Mouse (Mus musculus): ENCODE measurements at regions not wholly inside any gene's neighbourhood (a gene's known extent, or its start where the extent isn't known, plus 50 kb on each side); places are given as distances from the start of the nearest gene placed in this dataset.

GRCm38 (mm10) chr9:51401779-51402178, 73.1 kb upstream of the 1810046K07Rik start:
- H3K27ac ChIP-seq (ENCODE audit: control insufficient read depth, insufficient read depth, low read depth, low read length) = no peak overlapping the region
- no peaks in the 10 kb centered on the region for H3K27me3 ChIP-seq (ENCODE audit: control insufficient read depth, insufficient read depth, low read length)
- H3K36me3 ChIP-seq (ENCODE audit: control insufficient read depth, insufficient read depth, low read length) = no peaks in the 10 kb centered on the region
- TF ChIP-seq CTCF (IDR thresholded peaks at IDR 0.05; ENCODE audit: control insufficient read depth, insufficient read depth, insufficient replicate concordance, low read depth, low read length) (no peak), POLR2A (IDR thresholded peaks at IDR 0.05; ENCODE audit: control insufficient read depth, low read depth, low read length) (no peak)
- no peak overlapping the region for H3K4me3 ChIP-seq (ENCODE audit: control insufficient read depth, low read depth, low read length)
- H3K4me1 ChIP-seq (ENCODE audit: control insufficient read depth, insufficient read depth, low read length) = no peaks in the 10 kb centered on the region

DNA sequence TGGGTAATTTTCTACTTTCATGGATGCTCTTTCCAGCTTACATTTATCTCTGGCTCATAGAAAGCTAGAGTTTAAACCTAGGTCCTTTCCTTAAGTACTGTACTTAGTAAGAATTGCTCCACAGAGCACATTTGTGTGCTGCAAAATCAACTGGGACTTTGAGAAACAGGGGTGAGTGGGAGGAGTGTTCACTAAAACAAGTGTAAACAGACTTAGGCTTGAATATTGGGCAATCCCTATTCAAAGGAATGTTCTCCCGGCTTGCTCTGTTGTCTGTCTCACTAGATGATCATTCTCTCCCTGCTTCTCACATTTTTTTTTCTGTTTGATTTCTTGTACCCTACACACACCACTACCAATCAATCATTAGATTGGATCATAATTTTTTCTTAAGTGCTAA, 79.3 kb upstream of the 1810046K07Rik start:
- Histone ChIP-seq H3K4me3 (ENCODE audit: control insufficient read depth, low read depth, low read length) (no peak overlapping the region), H3K27ac (ENCODE audit: control insufficient read depth, insufficient read depth, low read depth, low read length) (no peak overlapping the region)
- TF ChIP-seq POLR2A (IDR thresholded peaks at IDR 0.05; ENCODE audit: control insufficient read depth, low read depth, low read length) (no peak), CTCF (IDR thresholded peaks at IDR 0.05; ENCODE audit: control insufficient read depth, insufficient read depth, insufficient replicate concordance, low read depth, low read length) (no peak)

DNA sequence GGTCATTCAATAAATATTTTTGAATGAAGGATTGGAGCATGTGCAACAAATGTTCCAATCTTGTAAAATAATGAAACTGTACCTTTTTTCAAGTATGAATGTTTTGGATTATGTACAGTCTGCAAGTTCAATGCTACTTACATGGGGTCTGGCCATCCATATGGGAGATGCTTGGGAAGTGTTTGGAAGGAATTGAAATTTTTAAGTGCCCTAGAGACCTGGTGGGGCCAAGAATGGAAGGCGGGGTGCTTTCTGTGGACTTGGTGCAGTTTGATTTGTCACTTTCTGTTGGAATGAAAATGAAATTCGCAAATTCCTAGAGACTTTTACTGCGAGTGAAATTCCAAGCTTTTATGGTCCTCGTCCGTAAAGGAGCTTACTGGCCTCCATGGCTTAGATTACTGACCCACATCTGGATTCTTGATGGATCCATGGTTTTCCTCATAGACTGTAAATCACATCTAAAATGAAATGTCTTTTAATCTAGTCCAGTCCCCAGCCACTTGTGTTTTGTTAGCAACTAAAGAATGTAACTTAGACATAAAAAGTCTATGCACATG, 90.3 kb upstream of the 1810046K07Rik start:
- Histone ChIP-seq H3K27ac (ENCODE audit: control insufficient read depth, insufficient read depth, low read depth, low read length) (no peak overlapping the region), H3K36me3 (ENCODE audit: control insufficient read depth, insufficient read depth, low read length) (no peaks in the 10 kb centered on the region), H3K4me1 (ENCODE audit: control insufficient read depth, insufficient read depth, low read length) (no peaks in the 10 kb centered on the region), H3K4me3 (ENCODE audit: control insufficient read depth, low read depth, low read length) (no peak overlapping the region), H3K27me3 (ENCODE audit: control insufficient read depth, insufficient read depth, low read length) (no peaks in the 10 kb centered on the region)
- TF ChIP-seq POLR2A (IDR thresholded peaks at IDR 0.05; ENCODE audit: control insufficient read depth, low read depth, low read length) (no peak), CTCF (IDR thresholded peaks at IDR 0.05; ENCODE audit: control insufficient read depth, insufficient read depth, insufficient replicate concordance, low read depth, low read length) (no peak)

More for the DNA sequence above, 79.3 kb upstream of the 1810046K07Rik start:
- Histone ChIP-seq H3K27me3 (ENCODE audit: control insufficient read depth, insufficient read depth, low read length) (no peaks in the 10 kb centered on the region), H3K36me3 (ENCODE audit: control insufficient read depth, insufficient read depth, low read length) (no peaks in the 10 kb centered on the region), H3K4me1 (ENCODE audit: control insufficient read depth, insufficient read depth, low read length) (no peaks in the 10 kb centered on the region)

- no peaks in the 10 kb centered on the region for H3K36me3 ChIP-seq (ENCODE audit: control insufficient read depth, insufficient read depth, low read length)
- H3K27me3 ChIP-seq (ENCODE audit: control insufficient read depth, insufficient read depth, low read length) = no peaks in the 10 kb centered on the region
- no peak overlapping the region for H3K4me3 ChIP-seq (ENCODE audit: control insufficient read depth, low read depth, low read length)
- no peaks in the 10 kb centered on the region for H3K4me1 ChIP-seq (ENCODE audit: control insufficient read depth, insufficient read depth, low read length)
- H3K27ac ChIP-seq (ENCODE audit: control insufficient read depth, insufficient read depth, low read depth, low read length) = no peak overlapping the region
- TF ChIP-seq CTCF (IDR thresholded peaks at IDR 0.05; ENCODE audit: control insufficient read depth, insufficient read depth, insufficient replicate concordance, low read depth, low read length) (no peak), POLR2A (IDR thresholded peaks at IDR 0.05; ENCODE audit: control insufficient read depth, low read depth, low read length) (no peak)
Observed at GRCm38 (mm10) chr9:51422553-51422952, 93.8 kb upstream of the 1810046K07Rik start.

DNA sequence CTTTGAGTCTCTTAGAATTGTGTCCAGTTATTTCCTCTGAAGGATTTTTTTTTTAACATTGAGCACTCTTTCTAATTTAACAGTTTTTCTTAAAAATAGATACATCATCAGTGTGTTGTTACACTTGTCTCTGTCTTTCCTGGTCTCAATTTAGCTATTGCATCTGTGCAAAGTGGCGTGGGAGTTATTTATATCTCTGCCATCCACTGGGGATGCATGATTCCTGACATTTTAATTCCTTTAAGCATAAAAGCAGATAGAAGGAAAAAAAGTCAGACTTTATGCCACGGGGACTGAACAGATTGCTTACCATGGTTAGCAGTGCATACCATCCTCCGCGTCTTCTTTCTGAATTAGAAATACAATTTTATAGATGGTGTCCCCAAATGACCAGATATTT, 94.6 kb upstream of the 1810046K07Rik start:
- no peaks in the 10 kb centered on the region for H3K36me3 ChIP-seq (ENCODE audit: control insufficient read depth, insufficient read depth, low read length)
- no peak overlapping the region for H3K4me3 ChIP-seq (ENCODE audit: control insufficient read depth, low read depth, low read length)
- no peaks in the 10 kb centered on the region for H3K4me1 ChIP-seq (ENCODE audit: control insufficient read depth, insufficient read depth, low read length)
- TF ChIP-seq POLR2A (IDR thresholded peaks at IDR 0.05; ENCODE audit: control insufficient read depth, low read depth, low read length) = no peak
- no peak for TF ChIP-seq CTCF (IDR thresholded peaks at IDR 0.05; ENCODE audit: control insufficient read depth, insufficient read depth, insufficient replicate concordance, low read depth, low read length)
- no peaks in the 10 kb centered on the region for H3K27me3 ChIP-seq (ENCODE audit: control insufficient read depth, insufficient read depth, low read length)
- no peak overlapping the region for H3K27ac ChIP-seq (ENCODE audit: control insufficient read depth, insufficient read depth, low read depth, low read length)

DNA sequence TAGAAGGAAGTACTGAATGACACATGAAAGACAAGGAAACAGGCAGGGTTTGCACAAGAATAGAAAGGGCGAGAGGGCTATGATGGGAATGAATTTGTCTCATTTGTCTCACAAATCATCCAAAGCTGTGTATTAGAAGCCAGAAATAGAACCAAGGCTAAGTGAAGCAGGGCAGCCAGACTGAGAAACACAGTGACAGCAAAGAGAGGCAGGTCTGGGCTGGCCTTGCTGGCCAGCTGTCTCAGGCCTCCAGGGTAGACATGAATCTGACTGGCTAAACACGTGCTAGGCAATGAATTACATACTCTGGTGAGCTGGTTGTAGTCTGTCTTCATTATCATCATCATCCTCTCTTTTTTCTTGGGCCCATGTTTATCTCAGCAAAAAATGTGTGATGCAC, 101.7 kb upstream of the 1810046K07Rik start:
- no peaks in the 10 kb centered on the region for H3K27me3 ChIP-seq (ENCODE audit: control insufficient read depth, insufficient read depth, low read length)
- no peaks in the 10 kb centered on the region for H3K4me1 ChIP-seq (ENCODE audit: control insufficient read depth, insufficient read depth, low read length)
- H3K4me3 ChIP-seq (ENCODE audit: control insufficient read depth, low read depth, low read length) = no peak overlapping the region
- no peak for TF ChIP-seq POLR2A (IDR thresholded peaks at IDR 0.05; ENCODE audit: control insufficient read depth, low read depth, low read length)
- no peak for TF ChIP-seq CTCF (IDR thresholded peaks at IDR 0.05; ENCODE audit: control insufficient read depth, insufficient read depth, insufficient replicate concordance, low read depth, low read length)
- no peaks in the 10 kb centered on the region for H3K36me3 ChIP-seq (ENCODE audit: control insufficient read depth, insufficient read depth, low read length)
- H3K27ac ChIP-seq (ENCODE audit: control insufficient read depth, insufficient read depth, low read depth, low read length) = no peak overlapping the region

DNA sequence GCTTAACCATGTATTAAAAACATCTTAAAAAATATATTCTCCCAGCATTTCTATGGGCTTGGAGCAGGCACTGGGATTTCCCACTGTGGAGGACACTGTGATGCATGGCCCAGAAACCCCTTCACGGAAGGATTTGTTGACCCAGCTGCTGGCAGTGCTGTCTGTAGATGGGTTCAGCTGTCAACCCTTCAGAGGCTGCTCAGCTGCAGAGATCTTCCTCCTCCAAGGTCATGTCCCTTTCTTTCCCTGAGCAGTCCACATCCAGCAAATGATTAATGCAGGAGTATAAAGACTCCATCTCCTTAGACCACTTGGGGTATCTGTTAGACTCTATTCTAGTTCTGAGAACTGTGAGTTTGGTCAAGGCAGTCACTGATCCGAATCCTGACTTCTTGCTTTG, 108.4 kb upstream of the 1810046K07Rik start:
- TF ChIP-seq CTCF (IDR thresholded peaks at IDR 0.05; ENCODE audit: control insufficient read depth, insufficient read depth, insufficient replicate concordance, low read depth, low read length) = no peak
- TF ChIP-seq POLR2A (IDR thresholded peaks at IDR 0.05; ENCODE audit: control insufficient read depth, low read depth, low read length) = no peak
- Histone ChIP-seq H3K4me1 (ENCODE audit: control insufficient read depth, insufficient read depth, low read length) (no peaks in the 10 kb centered on the region), H3K27me3 (ENCODE audit: control insufficient read depth, insufficient read depth, low read length) (no peaks in the 10 kb centered on the region), H3K36me3 (ENCODE audit: control insufficient read depth, insufficient read depth, low read length) (no peaks in the 10 kb centered on the region), H3K27ac (ENCODE audit: control insufficient read depth, insufficient read depth, low read depth, low read length) (no peak overlapping the region), H3K4me3 (ENCODE audit: control insufficient read depth, low read depth, low read length) (no peak overlapping the region)

Data from testis, adult 2 months (tissue).